Comparison of ENCODE assay signal across 15 mouse cellular contexts in the genomic region with DNA sequence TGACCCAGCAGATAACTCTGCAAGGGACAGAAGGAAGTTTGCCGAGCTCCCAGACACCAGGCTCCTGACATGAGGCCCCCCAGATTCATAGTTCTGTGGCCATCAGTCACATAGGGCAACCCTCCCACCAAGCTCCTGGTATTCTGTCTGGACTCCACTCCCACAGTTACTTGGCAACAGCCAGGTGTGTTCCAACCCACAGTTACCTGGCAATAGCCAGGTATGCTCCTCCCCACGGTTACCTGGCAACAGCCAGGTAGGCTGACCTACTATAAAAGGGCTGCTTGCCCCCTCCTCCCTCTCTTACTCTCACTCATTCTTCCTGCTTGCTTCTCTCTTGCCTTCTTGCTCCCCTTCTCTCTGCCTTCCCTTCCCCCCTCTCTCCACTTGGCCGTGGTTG. TPM values are rescaled to one million over a fixed set of nuclear protein-coding genes. Genes with fewer than 3 reads are reported as not detected.
DNase-seq lines count a peak whose midpoint lies in the region; ATAC-seq and TF ChIP-seq lines count a peak whose summit lies in the region.
"Not testable (repeated sequence)": the region's sequence is repeated elsewhere in the genome, so short reads cannot be mapped to it uniquely, and the experiment has no call there.
"Had no signal": no experiment of that assay in that cellular context is flagged by ENCODE, and none has a peak within 500 bp of the region (broad histone marks: within the 10 kb centered on the region; RNA-seq: fewer than 3 reads in every experiment).

No protein-coding gene starts in this region.

- ATAC-seq in embryonic facial prominence, embryonic 13.5 days (ENCODE audit: insufficient number of reproducible peaks, insufficient read depth, low FRiP score, low TSS enrichment, low read depth) = 0 out of 2 replicates have a peak, but pooled peaks have one; percentile 3
- peak; percentile 67 for ATAC-seq in intestine, embryonic 16.5 days
- not testable (repeated sequence) for ATAC-seq in lung, postnatal 0 days
- peak; percentile 27; the same call in 1 of the 2 replicates for ATAC-seq in stomach, embryonic 15.5 days (ENCODE audit: insufficient read depth, low FRiP score, low read depth)

- not testable (repeated sequence) for TF ChIP-seq CTCF in lung, postnatal 0 days (IDR thresholded peaks at IDR 0.05)

- 36% methylated on average over 3 of the region's 3 CpGs for WGBS in embryonic facial prominence, embryonic 13.5 days
- 53% methylated on average over 3 of the region's 3 CpGs for WGBS in intestine, embryonic 16.5 days
- 54% methylated on average over 3 of the region's 3 CpGs for WGBS in limb, embryonic 10.5 days
- 46% methylated on average over 3 of the region's 3 CpGs for WGBS in lung, postnatal 0 days
- WGBS in stomach, embryonic 15.5 days = 55% methylated on average over 3 of the region's 3 CpGs

- TF ChIP-seq EP300 in lung, postnatal 0 days (IDR thresholded peaks at IDR 0.05) = not testable (repeated sequence)

- not testable (repeated sequence) for H3K4me1 ChIP-seq in embryonic facial prominence, embryonic 13.5 days; intestine, embryonic 16.5 days (ENCODE audit: control insufficient read depth, insufficient read depth, low read length); lung, postnatal 0 days (ENCODE audit: insufficient read depth, low read depth, low read length); stomach, embryonic 15.5 days
- peaks cover 20% of the 10 kb centered on the region for H3K4me1 ChIP-seq in limb, embryonic 10.5 days

- not testable (repeated sequence) for H3K27ac ChIP-seq in embryonic facial prominence, embryonic 13.5 days; intestine, embryonic 16.5 days (ENCODE audit: low read length); lung, postnatal 0 days (ENCODE audit: low read length); stomach, embryonic 15.5 days
- peak overlapping the region; percentile 62 for H3K27ac ChIP-seq in limb, embryonic 10.5 days

- not testable (repeated sequence) for H3K36me3 ChIP-seq in embryonic facial prominence, embryonic 13.5 days; intestine, embryonic 16.5 days (ENCODE audit: control insufficient read depth, insufficient read depth, low read length); limb, embryonic 10.5 days; lung, postnatal 0 days (ENCODE audit: insufficient read depth, low read length); stomach, embryonic 15.5 days

- H3K27me3 ChIP-seq in embryonic facial prominence, embryonic 13.5 days; intestine, embryonic 16.5 days (replicated peaks; ENCODE audit: control insufficient read depth, insufficient read depth, low read length); limb, embryonic 10.5 days (ENCODE audit: low read depth, poor library complexity, severe bottlenecking); lung, postnatal 0 days (replicated peaks; ENCODE audit: insufficient read depth, low read length); stomach, embryonic 15.5 days (replicated peaks): not testable (repeated sequence)

- H3K4me3 ChIP-seq in embryonic facial prominence, embryonic 13.5 days; intestine, embryonic 16.5 days (ENCODE audit: low read length); limb, embryonic 10.5 days; lung, postnatal 0 days (ENCODE audit: low read depth, low read length); stomach, embryonic 15.5 days (replicated peaks): not testable (repeated sequence)

- DNase-seq in heart, adult 11 months = peak; percentile 64
- not testable (repeated sequence) for DNase-seq in limb, embryonic 10.5 days (ENCODE audit: low spot score)
- DNase-seq in lung, postnatal 0 days (ENCODE audit: low spot score) = peak; percentile 18

- H3K4me2 ChIP-seq in embryonic facial prominence, embryonic 13.5 days; intestine, embryonic 16.5 days (ENCODE audit: low read depth, low read length); lung, postnatal 0 days (replicated peaks; ENCODE audit: low read depth, low read length); stomach, embryonic 15.5 days: not testable (repeated sequence)

- H3K9ac ChIP-seq in embryonic facial prominence, embryonic 13.5 days; intestine, embryonic 16.5 days (ENCODE audit: low read depth, low read length); lung, postnatal 0 days (replicated peaks; ENCODE audit: low read depth); stomach, embryonic 15.5 days: not testable (repeated sequence)

- H3K9me3 ChIP-seq in embryonic facial prominence, embryonic 13.5 days; intestine, embryonic 16.5 days (ENCODE audit: control insufficient read depth, low read length); limb, embryonic 10.5 days (replicated peaks); lung, postnatal 0 days (ENCODE audit: low read length); stomach, embryonic 15.5 days: not testable (repeated sequence)

RNA-seq across cellular contexts. Expression of a gene that starts 13.3 kb away (rescaled TPM):
- polyA plus RNA-seq in embryonic facial prominence, embryonic 13.5 days (2015; fragmentation: Nextera tagmentation; extraction: Ambion mirVana) = 622 and 634 TPM in 2 replicates
- 510 and 538 TPM in 2 replicates for polyA plus RNA-seq in intestine, embryonic 16.5 days (2015; fragmentation: Nextera tagmentation; extraction: Ambion mirVana)
- 828 and 829 TPM in 2 replicates for polyA plus RNA-seq in limb, embryonic 10.5 days (2016; fragmentation: Nextera tagmentation; extraction: Ambion mirVana)
- 585 and 648 TPM in 2 replicates for polyA plus RNA-seq in lung, postnatal 0 days (2015; fragmentation: Nextera tagmentation; extraction: Ambion mirVana)
- 591 and 600 TPM in 2 replicates for polyA plus RNA-seq in stomach, embryonic 15.5 days (2015; fragmentation: Nextera tagmentation; extraction: Ambion mirVana)

RNA-seq across cellular contexts. Expression of a gene that starts 14.6 kb away (rescaled TPM):
- 0.03 TPM in 2 replicates for polyA plus RNA-seq in embryonic facial prominence, embryonic 13.5 days (2015; fragmentation: Nextera tagmentation; extraction: Ambion mirVana)
- polyA plus RNA-seq in intestine, embryonic 16.5 days (2015; fragmentation: Nextera tagmentation; extraction: Ambion mirVana) = 0.13 TPM in 1 of 2 replicates, not detected in the other
- polyA plus RNA-seq in limb, embryonic 10.5 days (2016; fragmentation: Nextera tagmentation; extraction: Ambion mirVana) = 0.04 TPM in 1 of 2 replicates, not detected in the other
- not detected in 2 replicates for polyA plus RNA-seq in lung, postnatal 0 days (2015; fragmentation: Nextera tagmentation; extraction: Ambion mirVana)
- polyA plus RNA-seq in stomach, embryonic 15.5 days (2015; fragmentation: Nextera tagmentation; extraction: Ambion mirVana) = 0.01 TPM in 1 of 2 replicates, not detected in the other
- polyA plus RNA-seq: adrenal gland, adult 2 months; brain, embryonic 14.5 days; erythroblast, embryonic 14.5 days; forebrain, embryonic 11.5 days; forebrain, embryonic 13.5 days; forebrain, embryonic 15.5 days; forebrain, postnatal 0 days had no signal

RNA-seq across cellular contexts. Expression of a gene that starts 38.5 kb away (rescaled TPM):
- 0.11 TPM in 1 of 2 replicates, not detected in the other for polyA plus RNA-seq in embryonic facial prominence, embryonic 13.5 days (2015; fragmentation: Nextera tagmentation; extraction: Ambion mirVana)
- 0.11 and 0.16 TPM in 2 replicates for polyA plus RNA-seq in intestine, embryonic 16.5 days (2015; fragmentation: Nextera tagmentation; extraction: Ambion mirVana)
- 0.04 TPM in 1 of 2 replicates, not detected in the other for polyA plus RNA-seq in limb, embryonic 10.5 days (2016; fragmentation: Nextera tagmentation; extraction: Ambion mirVana)
- polyA plus RNA-seq in lung, postnatal 0 days (2015; fragmentation: Nextera tagmentation; extraction: Ambion mirVana) = not detected in 2 replicates
- 0.06 TPM in 1 of 2 replicates, not detected in the other for polyA plus RNA-seq in stomach, embryonic 15.5 days (2015; fragmentation: Nextera tagmentation; extraction: Ambion mirVana)
- polyA plus RNA-seq: adrenal gland, adult 2 months; brain, embryonic 14.5 days; C2C12; embryonic facial prominence, embryonic 12.5 days; erythroblast, embryonic 14.5 days; forebrain, embryonic 11.5 days; forebrain, embryonic 13.5 days; forebrain, embryonic 15.5 days; forebrain, postnatal 0 days had no signal

RNA-seq across cellular contexts. Expression of a gene that starts 39.5 kb away (rescaled TPM):
- polyA plus RNA-seq in embryonic facial prominence, embryonic 13.5 days (2015; fragmentation: Nextera tagmentation; extraction: Ambion mirVana) = 132 and 142 TPM in 2 replicates
- 177 and 178 TPM in 2 replicates for polyA plus RNA-seq in intestine, embryonic 16.5 days (2015; fragmentation: Nextera tagmentation; extraction: Ambion mirVana)
- polyA plus RNA-seq in limb, embryonic 10.5 days (2016; fragmentation: Nextera tagmentation; extraction: Ambion mirVana) = 137 and 139 TPM in 2 replicates
- 67.3 and 68.0 TPM in 2 replicates for polyA plus RNA-seq in lung, postnatal 0 days (2015; fragmentation: Nextera tagmentation; extraction: Ambion mirVana)
- 131 and 141 TPM in 2 replicates for polyA plus RNA-seq in stomach, embryonic 15.5 days (2015; fragmentation: Nextera tagmentation; extraction: Ambion mirVana)
